ENCODE assay signal across 18 mouse cellular contexts in genomic region chr3:8163030-8163429, GRCm38 (mm10).
DNase-seq lines count a peak whose midpoint lies in the region; ATAC-seq and TF ChIP-seq lines count a peak whose summit lies in the region.
"Had no signal": no experiment of that assay in that cellular context is flagged by ENCODE, and none has a peak within 500 bp of the region (broad histone marks: within the 10 kb centered on the region; RNA-seq: fewer than 3 reads in every experiment).

No protein-coding gene starts in this region.

- WGBS in kidney, adult 2 months = 70% methylated on average over 4 of the region's 4 CpGs
- 65% methylated on average over 4 of the region's 4 CpGs for WGBS in forebrain, embryonic 16.5 days

- peak overlapping the region; percentile 27; the same call in 1 of the 2 replicates for H3K27ac ChIP-seq in kidney, adult 2 months (ENCODE audit: insufficient read depth, low read depth, low read length)
- H3K27ac ChIP-seq in testis, adult 2 months (ENCODE audit: control insufficient read depth, insufficient read depth, low read depth, low read length) = no peak overlapping the region
- no peak overlapping the region for H3K27ac ChIP-seq in forebrain, embryonic 16.5 days (ENCODE audit: low read length)
- H3K27ac ChIP-seq: embryonic facial prominence, embryonic 12.5 days; hindbrain, embryonic 12.5 days had no signal

- no peak overlapping the region for H3K9ac ChIP-seq in forebrain, embryonic 16.5 days (replicated peaks; ENCODE audit: low read depth, low read length)
- H3K9ac ChIP-seq: embryonic facial prominence, embryonic 12.5 days; hindbrain, embryonic 12.5 days had no signal

- no peak overlapping the region for H3K4me3 ChIP-seq in kidney, adult 2 months (ENCODE audit: insufficient read depth, low read depth, low read length)
- H3K4me3 ChIP-seq in testis, adult 2 months (ENCODE audit: control insufficient read depth, low read depth, low read length) = peak overlapping the region; percentile 31
- H3K4me3 ChIP-seq in forebrain, embryonic 16.5 days (replicated peaks; ENCODE audit: low read length) = no peak overlapping the region
- H3K4me3 ChIP-seq: embryonic facial prominence, embryonic 12.5 days; hindbrain, embryonic 12.5 days had no signal

- H3K27me3 ChIP-seq in kidney, adult 2 months (replicated peaks; ENCODE audit: control insufficient read depth, insufficient read depth, low read length) = no peaks in the 10 kb centered on the region; the same call in 1 of the 2 replicates
- H3K27me3 ChIP-seq in testis, adult 2 months (ENCODE audit: control insufficient read depth, insufficient read depth, low read length) = no peaks in the 10 kb centered on the region
- no peaks in the 10 kb centered on the region for H3K27me3 ChIP-seq in forebrain, embryonic 16.5 days (replicated peaks; ENCODE audit: control insufficient read depth, insufficient read depth, low read length)
- H3K27me3 ChIP-seq: CH12.LX; embryonic facial prominence, embryonic 12.5 days; hindbrain, embryonic 12.5 days; Patski had no signal

- DNase-seq in kidney, adult 2 months = no peak
- DNase-seq in kidney, adult 8-10 months = no peak
- no peak for DNase-seq in testis, postnatal 14 days (ENCODE audit: low spot score)
- DNase-seq in ovary, postnatal 36 days (ENCODE audit: low spot score) = no peak
- DNase-seq: adrenal gland, adult 2 months; adrenal gland, postnatal 25 days; cerebellum, adult 11 months; cerebellum, adult 9-10 months; gastrocnemius, postnatal 36 days; heart, adult 11 months had no signal

- no peak overlapping the region for H3K4me2 ChIP-seq in forebrain, embryonic 16.5 days (ENCODE audit: low read length)
- H3K4me2 ChIP-seq: embryonic facial prominence, embryonic 12.5 days; hindbrain, embryonic 12.5 days had no signal

- ATAC-seq in forebrain, embryonic 16.5 days = peak; percentile 32; the same call in 1 of the 2 replicates
- ATAC-seq: activated CD4-positive, CD25-positive, alpha-beta regulatory T cell, adult 4 months; inflammation-experienced regulatory T-cells, adult 6 months had no signal

- no peaks in the 10 kb centered on the region for H3K9me3 ChIP-seq in forebrain, embryonic 16.5 days (ENCODE audit: control insufficient read depth, low read length)
- H3K9me3 ChIP-seq: embryonic facial prominence, embryonic 12.5 days; hindbrain, embryonic 12.5 days had no signal

- TF ChIP-seq POLR2A in kidney, adult 2 months (IDR thresholded peaks at IDR 0.05; ENCODE audit: low read depth, low read length) = no peak
- no peak for TF ChIP-seq POLR2A in testis, adult 2 months (IDR thresholded peaks at IDR 0.05; ENCODE audit: control insufficient read depth, low read depth, low read length)

- no peaks in the 10 kb centered on the region for H3K36me3 ChIP-seq in kidney, adult 2 months (ENCODE audit: control insufficient read depth, insufficient read depth, low read length)
- no peaks in the 10 kb centered on the region for H3K36me3 ChIP-seq in testis, adult 2 months (ENCODE audit: control insufficient read depth, insufficient read depth, low read length)
- no peaks in the 10 kb centered on the region for H3K36me3 ChIP-seq in forebrain, embryonic 16.5 days (ENCODE audit: control insufficient read depth, insufficient read depth)
- H3K36me3 ChIP-seq: embryonic facial prominence, embryonic 12.5 days; hindbrain, embryonic 12.5 days had no signal

- peaks cover 9% of the 10 kb centered on the region; the same call in 1 of the 2 replicates for H3K4me1 ChIP-seq in kidney, adult 2 months (ENCODE audit: control insufficient read depth, insufficient read depth, low read length)
- no peaks in the 10 kb centered on the region for H3K4me1 ChIP-seq in testis, adult 2 months (ENCODE audit: control insufficient read depth, insufficient read depth, low read length)
- H3K4me1 ChIP-seq in forebrain, embryonic 16.5 days (replicated peaks; ENCODE audit: control insufficient read depth, insufficient read depth, low read length) = peaks cover 4% of the 10 kb centered on the region; the same call in 1 of the 2 replicates
- H3K4me1 ChIP-seq: embryonic facial prominence, embryonic 12.5 days; hindbrain, embryonic 12.5 days had no signal

- no peak for TF ChIP-seq CTCF in kidney, adult 2 months (conservative IDR thresholded peaks at IDR 0.05; ENCODE audit: insufficient read depth, insufficient read length, low read depth, low read length)
- no peak for TF ChIP-seq CTCF in testis, adult 2 months (IDR thresholded peaks at IDR 0.05; ENCODE audit: control insufficient read depth, insufficient read depth, insufficient replicate concordance, low read depth, low read length)
